Mouse (Mus musculus) left cerebral cortex, adult 9 months (tissue): Measurements from ENCODE around the gene Plekhh1.

Source experiments
- DNase-seq, 2 experiments: peaks; one replicate each; pipeline ENCODE4 v3.0.0; 2022; ENCODE audit warnings: low spot score in 2 of 2

Gene Plekhh1

GRCm38 (mm10) chr12:79028911-79029861, at the start of gene Plekhh1:
Gene Plekhh1 (plus strand): TSS chr12:79029163.
- no peak for DNase-seq

GRCm38 (mm10) chr12:78980683-78981091, 48.3 kb upstream of the Plekhh1 start:
- peak; percentile 20 to 23 for DNase-seq

GRCm38 (mm10) chr12:78981131-78981530, 47.8 kb upstream of the Plekhh1 start:
- no peak for DNase-seq

GRCm38 (mm10) chr12:78981938-78982825, 46.8 kb upstream of the Plekhh1 start:
- no peak for DNase-seq

GRCm38 (mm10) chr12:78983296-78984034, 45.5 kb upstream of the Plekhh1 start:
- no peak for DNase-seq

GRCm38 (mm10) chr12:78984035-78984432, 44.9 kb upstream of the Plekhh1 start:
- peak in 1 of 2 experiments; percentile 47 for DNase-seq

GRCm38 (mm10) chr12:78987581-78988081, 41.3 kb upstream of the Plekhh1 start:
- DNase-seq = no peak

GRCm38 (mm10) chr12:78996271-78996670, 32.7 kb upstream of the Plekhh1 start:
- no peak for DNase-seq

- DNase-seq = no peak
Measured at GRCm38 (mm10) chr12:78996711-78997110, 32.3 kb upstream of the Plekhh1 start.

- DNase-seq = no peak
Measured at GRCm38 (mm10) chr12:79002406-79002805, 26.6 kb upstream of the Plekhh1 start.

- no peak for DNase-seq
Measured at GRCm38 (mm10) chr12:79002978-79003377, 26.0 kb upstream of the Plekhh1 start.

GRCm38 (mm10) chr12:79005456-79005855, 23.5 kb upstream of the Plekhh1 start:
- DNase-seq = no peak

- DNase-seq = no peak
Measured at GRCm38 (mm10) chr12:79006076-79006475, 22.9 kb upstream of the Plekhh1 start.

- DNase-seq = peak in 1 of 2 experiments; percentile 52
Measured at GRCm38 (mm10) chr12:79006478-79007125, 22.4 kb upstream of the Plekhh1 start.

GRCm38 (mm10) chr12:79007126-79007753, 21.7 kb upstream of the Plekhh1 start, which contains the start of gene Tmem229b:
Gene Tmem229b (minus strand): TSS chr12:79007627.
- peak in 1 of 2 experiments; percentile 56 for DNase-seq

GRCm38 (mm10) chr12:79010569-79010968, 18.4 kb upstream of the Plekhh1 start:
- no peak for DNase-seq

GRCm38 (mm10) chr12:79016109-79016508, 12.9 kb upstream of the Plekhh1 start:
- DNase-seq = no peak

- no peak for DNase-seq
Measured at GRCm38 (mm10) chr12:79017994-79018399, 11.0 kb upstream of the Plekhh1 start.

GRCm38 (mm10) chr12:79021902-79022301, 7.1 kb upstream of the Plekhh1 start:
- no peak for DNase-seq

- peak in 1 of 2 experiments; percentile 77 for DNase-seq
Measured at GRCm38 (mm10) chr12:79022882-79023281, 6.1 kb upstream of the Plekhh1 start.
